Mouse (Mus musculus): ENCODE data around the gene Lypd4. TPM values are rescaled to one million over a fixed set of nuclear protein-coding genes. Genes with fewer than 3 reads are reported as not detected.
"Not testable (repeated sequence)": the region's sequence is repeated elsewhere in the genome, so short reads cannot be mapped to it uniquely, and the experiment has no call there.

The Lypd4 gene
- polyA plus RNA-seq, 1 experiment, result not detected

DNA sequence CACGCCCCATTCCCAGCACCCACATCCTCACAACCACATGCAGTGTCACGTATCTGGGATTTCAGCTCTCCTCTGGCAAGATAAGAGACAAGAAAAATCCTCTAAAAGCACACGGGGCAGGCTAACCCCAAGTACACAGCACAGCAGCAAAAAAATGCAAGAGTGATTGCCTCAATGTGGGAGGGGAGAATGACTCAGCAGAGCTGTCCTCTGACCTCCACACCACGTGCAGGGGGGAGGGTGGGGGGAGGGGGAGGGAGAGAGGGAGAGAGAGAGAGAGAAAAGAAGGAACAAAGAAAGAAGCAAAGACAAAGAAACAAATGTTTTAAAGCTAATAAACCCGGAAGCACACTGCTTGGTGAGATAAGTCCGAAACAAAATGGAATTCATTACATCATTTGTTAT lies 18.8 kb downstream of the Lypd4 start:
- DNase-seq (ENCODE audit: low spot score), result no peak

DNA sequence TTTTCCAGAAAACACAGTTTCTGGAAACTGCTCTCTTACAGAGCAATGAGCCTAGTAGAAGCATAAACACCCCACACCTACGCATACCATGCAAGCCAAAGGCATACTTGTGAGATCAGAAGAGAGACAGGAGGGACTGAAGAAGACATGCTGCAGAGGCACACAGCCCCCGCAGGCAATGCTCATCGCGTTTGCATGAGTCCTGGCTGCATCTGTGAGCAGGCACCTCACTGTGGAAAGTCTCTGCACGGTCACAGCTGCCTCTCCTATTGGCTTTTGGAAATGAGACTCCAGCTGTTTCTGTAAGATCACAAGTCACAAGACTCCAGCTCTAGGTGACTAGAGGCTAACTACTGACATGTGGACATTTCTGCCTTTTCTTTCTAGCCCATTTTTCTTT lies 19.6 kb downstream of the Lypd4 start:
- DNase-seq (ENCODE audit: low spot score), result no peak

DNA sequence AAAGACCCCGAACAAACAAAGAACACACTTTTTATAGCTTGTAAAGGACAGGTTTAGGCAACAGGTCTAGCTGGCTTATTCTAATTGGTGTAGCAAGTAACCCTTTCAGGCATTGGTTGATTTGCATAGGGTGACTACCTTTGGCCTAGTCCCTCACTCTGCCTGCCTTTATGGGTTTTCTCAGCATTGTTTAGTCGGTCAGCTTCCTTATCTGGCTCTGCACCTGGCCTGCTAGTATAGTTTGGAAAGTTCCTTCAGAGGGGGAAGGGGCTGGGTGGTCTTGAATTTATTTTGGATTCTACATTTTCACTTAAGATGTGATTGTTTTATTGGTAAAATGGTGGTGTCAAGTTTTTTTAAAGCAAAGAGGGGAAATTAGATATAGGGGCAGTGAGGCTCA lies 23.2 kb downstream of the Lypd4 start:
- not testable (repeated sequence) for DNase-seq (ENCODE audit: low spot score)

DNA sequence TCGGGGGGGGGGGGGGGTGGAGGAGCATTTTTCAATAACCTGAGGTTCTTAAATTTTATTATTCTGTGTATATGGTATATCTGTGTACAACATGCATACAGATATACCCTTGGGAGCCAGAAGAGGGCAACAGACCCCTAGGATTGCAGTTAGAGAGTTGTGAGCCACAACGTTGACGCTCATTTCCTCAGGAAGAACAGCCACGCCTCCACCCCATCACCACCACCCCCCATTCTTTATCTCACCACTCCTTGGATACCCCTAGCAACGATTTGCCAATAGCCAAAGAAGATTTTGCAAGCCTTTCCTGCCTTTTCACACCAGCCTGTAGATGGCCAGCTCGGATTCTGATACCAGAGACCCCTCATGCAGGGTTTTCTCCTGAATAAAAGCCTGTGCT lies 24.0 kb downstream of the Lypd4 start:
- no peak for DNase-seq (ENCODE audit: low spot score)

- DNase-seq (ENCODE audit: low spot score), result no peak
Observed at GRCm38 (mm10) chr7:24845181-24845580, 24.6 kb downstream of the Lypd4 start.

DNA sequence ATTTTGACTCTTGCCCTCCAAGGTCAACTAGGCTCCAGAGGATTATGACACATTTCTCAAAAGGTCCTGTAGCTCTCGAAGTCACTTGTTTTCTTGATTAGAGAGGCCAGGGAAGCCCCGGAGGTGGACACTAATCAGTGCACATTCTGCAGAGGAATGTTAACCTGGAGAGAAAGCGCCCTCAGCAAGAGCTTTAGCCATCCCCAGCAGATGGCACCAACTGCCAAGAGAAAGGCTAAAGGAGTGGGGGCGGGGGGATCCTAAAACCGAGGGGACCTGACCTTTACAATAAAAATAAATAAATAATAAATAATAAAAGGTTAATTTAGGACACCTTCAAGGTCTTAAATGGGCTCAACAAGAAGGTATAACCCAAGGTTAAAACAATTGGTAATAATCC lies 25.6 kb downstream of the Lypd4 start:
- DNase-seq (ENCODE audit: low spot score), result no peak

DNA sequence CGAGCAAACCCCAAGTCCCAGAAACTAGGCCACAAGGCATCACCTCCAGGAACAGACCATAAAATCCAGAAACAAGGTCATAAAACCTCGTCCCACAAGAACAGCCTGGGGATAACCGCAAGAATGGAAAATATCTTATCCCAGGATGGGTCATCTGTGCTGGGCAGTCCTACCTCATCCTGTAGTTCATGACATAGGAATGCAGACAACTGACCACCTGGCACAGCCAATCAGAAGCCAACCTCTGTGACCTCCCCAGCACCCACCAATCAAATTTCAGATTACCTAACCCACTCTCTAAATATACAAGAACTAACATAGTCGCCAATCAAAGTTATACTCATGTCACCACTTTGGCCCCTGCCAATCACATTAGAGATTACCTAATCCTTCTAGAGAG lies 28.7 kb downstream of the Lypd4 start:
- no peak for DNase-seq (ENCODE audit: low spot score)

DNA sequence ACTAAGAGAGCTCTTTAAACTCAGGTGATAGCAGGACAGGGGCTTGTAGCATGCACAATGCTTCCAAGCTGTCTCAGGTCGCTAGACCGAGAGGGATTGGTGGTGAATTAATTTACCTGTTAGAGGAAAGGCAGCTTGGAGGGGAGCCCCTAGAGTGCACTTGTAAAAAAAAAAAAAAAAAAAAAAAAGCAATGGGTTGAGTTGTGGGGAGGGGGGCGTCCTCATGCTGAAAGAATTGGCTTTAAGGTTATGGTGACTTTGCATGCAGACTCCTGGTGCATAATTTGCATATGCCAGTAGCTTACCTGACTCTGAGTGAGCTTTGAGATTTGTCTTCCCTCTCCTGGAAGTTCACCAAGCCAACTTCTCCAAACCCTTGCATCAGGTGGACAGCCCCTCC lies 29.4 kb downstream of the Lypd4 start:
- no peak for DNase-seq (ENCODE audit: low spot score)

GRCm38 (mm10) chr7:24839410-24839808 lies 30.3 kb downstream of the Lypd4 start:
- no peak for DNase-seq (ENCODE audit: low spot score)

DNA sequence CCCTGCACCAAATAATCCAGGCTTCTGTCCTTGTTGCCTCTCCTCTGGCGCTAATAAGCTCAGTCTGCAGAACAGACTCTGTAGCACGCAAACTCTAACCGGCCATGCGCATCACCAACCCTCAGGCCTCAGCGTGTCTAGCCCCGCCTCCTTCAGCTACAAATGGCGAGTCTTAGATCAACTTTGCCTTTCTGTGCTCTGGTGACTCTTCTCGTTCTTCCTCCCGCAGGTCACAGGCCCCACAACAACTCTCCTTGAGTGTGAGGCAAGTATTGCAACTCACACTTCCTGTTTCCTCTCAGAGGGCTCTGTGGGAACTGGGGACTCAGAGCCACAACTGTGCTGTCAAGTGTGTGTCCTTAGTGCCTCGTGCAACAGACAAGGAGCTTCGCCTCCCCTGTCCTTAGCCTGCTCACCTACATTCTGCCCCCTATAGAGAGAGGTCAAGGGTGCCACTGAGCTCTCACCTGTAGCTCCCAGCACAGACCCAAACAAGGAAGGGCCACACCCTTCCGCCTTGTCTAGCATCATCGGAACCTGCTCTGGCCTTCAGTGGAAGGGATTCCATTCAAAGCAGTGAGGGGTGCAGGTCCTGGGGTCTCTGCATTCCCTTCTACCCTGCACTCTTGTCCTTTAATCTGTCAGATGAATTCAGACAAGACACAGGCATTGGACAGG lies 30.9 kb downstream of the Lypd4 start:
- DNase-seq (ENCODE audit: low spot score), result not testable (repeated sequence)

DNA sequence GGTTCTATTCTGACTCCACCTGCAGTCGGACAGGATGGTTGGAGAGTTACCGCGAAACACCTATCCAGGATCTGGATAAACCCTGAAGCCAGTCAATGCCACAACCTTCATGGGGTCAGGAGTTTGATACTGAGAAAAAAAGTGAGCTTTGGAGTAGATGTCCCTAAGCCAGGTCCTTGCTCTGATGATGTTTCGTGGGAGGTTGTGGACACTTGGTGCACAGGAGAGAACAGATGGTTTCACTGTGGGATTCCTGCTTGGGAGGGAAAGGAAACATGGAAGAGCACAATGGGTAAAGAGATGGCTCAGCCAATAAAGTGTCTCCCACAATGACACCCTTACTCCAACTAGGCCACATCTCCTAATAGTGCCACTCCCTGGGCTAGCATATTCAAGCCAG lies 42.6 kb downstream of the Lypd4 start:
- DNase-seq (ENCODE audit: low spot score), result no peak

DNA sequence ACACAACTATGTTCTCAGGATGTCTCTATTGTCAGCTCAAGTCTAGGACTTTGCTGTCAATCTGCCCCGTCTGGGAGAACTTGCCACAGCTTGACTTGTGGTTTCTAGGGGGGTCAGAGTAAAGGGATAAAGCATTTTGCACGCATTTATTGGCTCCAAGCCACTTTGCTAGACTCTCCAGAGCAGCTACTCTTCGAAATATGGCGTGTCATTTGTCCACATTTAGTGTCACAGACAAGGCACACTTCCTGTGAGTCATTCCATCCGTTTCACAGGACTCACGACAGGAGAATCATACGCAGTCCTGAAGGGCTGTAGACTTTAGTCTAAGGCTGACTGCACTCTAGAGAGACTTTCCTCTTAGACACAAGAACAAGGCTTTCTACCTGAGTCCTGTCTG lies 45.3 kb downstream of the Lypd4 start:
- DNase-seq (ENCODE audit: low spot score), result no peak

GRCm38 (mm10) chr7:24817502-24817901 lies 52.2 kb downstream of the Lypd4 start:
- peak; percentile 48 for DNase-seq (ENCODE audit: low spot score)

Other genes starting within 250 kb of the Lypd4 start
- 47.0 and 53.2 TPM in 2 replicates for gene Lypd3, start 233.4 kb downstream of the Lypd4 start, polyA plus RNA-seq (2012; rRNA removed)
- not detected in 2 replicates for gene Tex101, start 193.3 kb downstream of the Lypd4 start, polyA plus RNA-seq (2012; rRNA removed)
- not detected in 2 replicates for gene BC049730, start 160.7 kb downstream of the Lypd4 start, polyA plus RNA-seq (2012; rRNA removed)
- gene Gm4763, start 143.0 kb downstream of the Lypd4 start, polyA plus RNA-seq (2012; rRNA removed), result not detected in 2 replicates
- 0.04 and 0.07 TPM in 2 replicates for gene Cd177, start 109.6 kb downstream of the Lypd4 start, polyA plus RNA-seq (2012; rRNA removed)
- not detected in 2 replicates for gene Ceacam10, start 92.7 kb downstream of the Lypd4 start, polyA plus RNA-seq (2012; rRNA removed)
- 10.7 and 12.1 TPM in 2 replicates for gene Gm9844, start 7.7 kb downstream of the Lypd4 start, polyA plus RNA-seq (2012; rRNA removed)
- not detected in 2 replicates for gene Dmrtc2, start 116 bp upstream of the Lypd4 start, polyA plus RNA-seq (2012; rRNA removed)
- gene Rps19, start 14.4 kb upstream of the Lypd4 start, polyA plus RNA-seq (2012; rRNA removed), result 1,077 and 1,084 TPM in 2 replicates
- gene Cd79a, start 27.4 kb upstream of the Lypd4 start, polyA plus RNA-seq (2012; rRNA removed), result 0.65 and 0.74 TPM in 2 replicates
- 174 and 180 TPM in 2 replicates for gene Arhgef1, start 33.0 kb upstream of the Lypd4 start, polyA plus RNA-seq (2012; rRNA removed)
- not detected in 2 replicates for gene Gm4881, start 74.6 kb upstream of the Lypd4 start, polyA plus RNA-seq (2012; rRNA removed)
- gene Rabac1, start 102.8 kb upstream of the Lypd4 start, polyA plus RNA-seq (2012; rRNA removed), result 367 and 429 TPM in 2 replicates
- 0.51 and 0.93 TPM in 2 replicates for gene Atp1a3, start 136.0 kb upstream of the Lypd4 start, polyA plus RNA-seq (2012; rRNA removed)
- 30.7 and 34.7 TPM in 2 replicates for gene Grik5, start 202.4 kb upstream of the Lypd4 start, polyA plus RNA-seq (2012; rRNA removed)
- 23.1 and 27.7 TPM in 2 replicates for gene Zfp574, start 202.6 kb upstream of the Lypd4 start, polyA plus RNA-seq (2012; rRNA removed)